Mouse (Mus musculus): Measurements from ENCODE around the gene Nexmif. TPM values are rescaled to one million over a fixed set of nuclear protein-coding genes. Genes with fewer than 3 reads are reported as not detected.

Nexmif gene
- polyA plus RNA-seq, 1 experiment from 2014 or later: 7.7 TPM

DNA sequence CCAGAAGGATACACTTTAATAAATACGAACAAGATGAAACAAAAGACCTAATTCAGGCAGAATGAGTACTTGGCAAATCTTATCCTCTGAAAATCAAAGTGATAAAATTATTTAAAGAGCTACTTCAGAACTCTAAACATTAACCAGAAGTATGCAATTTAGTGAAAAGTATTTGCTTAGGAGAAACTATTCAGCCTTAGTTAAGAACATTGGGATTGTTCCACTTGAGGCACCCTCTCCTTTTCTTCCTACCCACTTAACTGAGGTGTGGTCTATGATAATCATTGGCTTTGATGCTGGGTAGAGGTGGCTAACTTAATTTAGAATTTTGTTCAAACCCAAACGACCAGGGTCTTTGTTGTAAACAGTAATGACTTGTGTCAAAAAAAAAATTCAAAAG, 146.1 kb downstream of the Nexmif start:
- no peaks in the 10 kb centered on the region for H3K9me3 ChIP-seq
- 42% methylated on average over 2 of the region's 2 CpGs for WGBS
- H3K4me3 ChIP-seq: no peak overlapping the region
- no peaks in the 10 kb centered on the region for H3K4me1 ChIP-seq
- H3K27me3 ChIP-seq: no peaks in the 10 kb centered on the region
- no peak overlapping the region for H3K9ac ChIP-seq
- ATAC-seq (ENCODE audit: borderline replicate concordance, extremely low read depth, low FRiP score, low TSS enrichment): peak; percentile 52; the same call in 1 of the 2 replicates
- H3K36me3 ChIP-seq: no peaks in the 10 kb centered on the region
- H3K27ac ChIP-seq: no peak overlapping the region
- H3K4me2 ChIP-seq: no peak overlapping the region

DNA sequence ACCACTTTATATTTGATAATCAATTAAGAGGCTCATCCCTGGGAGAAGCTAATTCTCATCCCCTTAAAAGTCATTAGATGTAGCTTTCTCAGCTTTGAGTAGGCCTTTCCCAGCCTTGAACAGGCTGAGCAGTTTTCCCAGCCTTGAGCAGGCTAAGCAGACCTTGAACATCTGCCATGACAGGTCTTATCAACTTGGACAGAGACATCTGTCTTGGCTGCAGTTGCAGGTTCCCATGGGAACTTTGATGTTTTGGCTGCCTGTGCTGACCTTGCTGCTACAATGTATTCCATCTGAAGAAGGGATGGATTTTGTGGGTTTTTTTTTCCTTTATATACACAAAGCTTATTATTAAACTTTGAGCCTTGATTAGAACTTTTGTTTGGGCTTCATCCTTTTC, 160.7 kb downstream of the Nexmif start:
- H3K4me2 ChIP-seq: no peak overlapping the region
- no peak overlapping the region for H3K4me3 ChIP-seq
- H3K27me3 ChIP-seq: peaks cover 4% of the 10 kb centered on the region; the same call in 1 of the 2 replicates
- no peaks in the 10 kb centered on the region for H3K4me1 ChIP-seq
- H3K36me3 ChIP-seq: no peaks in the 10 kb centered on the region
- no peak for ATAC-seq (ENCODE audit: borderline replicate concordance, extremely low read depth, low FRiP score, low TSS enrichment)
- H3K9me3 ChIP-seq: no peaks in the 10 kb centered on the region
- no peak overlapping the region for H3K9ac ChIP-seq
- H3K27ac ChIP-seq: no peak overlapping the region

DNA sequence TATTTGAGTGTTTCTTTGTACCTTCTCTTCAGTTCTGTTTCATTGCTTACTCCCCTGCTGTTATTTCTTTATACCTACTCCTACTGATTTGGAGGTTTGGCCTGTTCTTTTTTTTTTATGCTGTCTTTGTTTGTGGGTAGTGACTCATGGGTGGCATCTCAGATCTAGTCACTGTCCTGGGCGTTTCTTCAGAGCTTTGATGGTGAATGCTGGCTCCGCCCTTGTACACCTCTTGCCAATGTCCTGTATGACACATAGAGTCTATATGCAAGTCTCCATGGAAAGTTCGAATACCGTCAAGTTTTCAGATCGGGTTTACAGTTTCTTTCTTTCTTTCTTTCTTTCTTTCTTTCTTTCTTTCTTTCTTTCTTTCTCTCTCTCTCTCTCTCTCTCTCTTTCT, 167.1 kb downstream of the Nexmif start:
- no peaks in the 10 kb centered on the region for H3K36me3 ChIP-seq
- no peak for ATAC-seq (ENCODE audit: borderline replicate concordance, extremely low read depth, low FRiP score, low TSS enrichment)
- H3K9me3 ChIP-seq: no peaks in the 10 kb centered on the region
- WGBS: 78% methylated on average over 5 of the region's 5 CpGs
- no peaks in the 10 kb centered on the region for H3K4me1 ChIP-seq
- no peaks in the 10 kb centered on the region; the same call in 1 of the 2 replicates for H3K27me3 ChIP-seq
- no peak overlapping the region for H3K4me3 ChIP-seq
- H3K9ac ChIP-seq: no peak overlapping the region
- H3K4me2 ChIP-seq: no peak overlapping the region
- H3K27ac ChIP-seq: no peak overlapping the region

DNA sequence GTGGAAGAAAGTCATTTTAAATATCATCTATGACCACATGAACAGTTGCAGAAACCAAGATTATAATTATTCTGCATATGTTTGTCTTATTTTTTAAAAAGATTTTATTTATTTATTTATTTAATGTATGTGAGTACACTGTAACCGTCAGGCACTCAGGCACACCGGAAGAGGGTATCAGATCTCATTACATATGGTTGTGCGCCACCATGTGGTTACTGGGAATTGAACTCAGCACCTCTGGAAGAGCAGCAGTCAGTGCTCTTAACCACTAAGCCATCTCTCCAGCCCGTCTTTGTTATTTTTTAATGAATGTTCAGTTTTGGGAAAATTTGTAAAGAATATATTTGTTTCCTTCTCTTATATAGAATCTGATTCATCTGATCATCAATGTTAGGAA, 168.2 kb downstream of the Nexmif start:
- 38% methylated on average over 4 of the region's 4 CpGs for WGBS
- Histone ChIP-seq H3K4me1 (no peaks in the 10 kb centered on the region), H3K4me3 (no peak overlapping the region), H3K9me3 (no peaks in the 10 kb centered on the region), H3K27me3 (peaks cover 5% of the 10 kb centered on the region; the same call in 1 of the 2 replicates), H3K9ac (no peak overlapping the region), H3K36me3 (no peaks in the 10 kb centered on the region), H3K4me2 (no peak overlapping the region), H3K27ac (no peak overlapping the region)
- ATAC-seq (ENCODE audit: borderline replicate concordance, extremely low read depth, low FRiP score, low TSS enrichment): no peak

MicroRNAs within 50 kb of the gene (microRNA counts, 519-probe panel; counts per million panel counts)
- 2,576 counts per million, percentile 58 among the panel's probes with 10 or more counts for microRNA mmu-miR-672

Small RNAs within 50 kb of the gene (microRNA-seq; reads per million reads assigned to microRNA genes)
- gene Gm24993 (not detected), gene Mir672 (559 reads per million, percentile 71 among the genes with 10 or more reads in this experiment)

Other genes starting within 250 kb of the Nexmif start
- gene Rlim, start 219.9 kb downstream of the Nexmif start, polyA plus RNA-seq (2015; fragmentation: Nextera tagmentation; extraction: Ambion mirVana): 40.6 and 43.5 TPM in 2 replicates
- 10.7 TPM in 2 replicates for gene Abcb7, start 212.7 kb upstream of the Nexmif start, polyA plus RNA-seq (2015; fragmentation: Nextera tagmentation; extraction: Ambion mirVana)

Measured in lung, embryonic 15.5 days (tissue).